Mouse (Mus musculus) myocyte (in vitro differentiated cells): ENCODE results near the gene Ttc17. TPM values are rescaled to one million over a fixed set of nuclear protein-coding genes. Genes with fewer than 3 reads are reported as not detected.

Experiments used
- H3K27me3 ChIP-seq: one replicate; pipeline ENCODE4 v1.6.1; 2011; ENCODE audit not compliant: control insufficient read depth, insufficient read depth, insufficient read length
- H3K36me3 ChIP-seq: one replicate; pipeline ENCODE4 v1.6.1; 2011; ENCODE audit not compliant: control insufficient read depth, insufficient read depth
- H3K4me2 ChIP-seq: one replicate; pipeline ENCODE4 v1.6.1; 2011; ENCODE audit warnings: low read depth, control low read depth
- H3K4me3 ChIP-seq: one replicate; pipeline ENCODE4 v1.5.1; 2011; ENCODE audit warnings: mild to moderate bottlenecking, control low read depth, moderate library complexity
- H3K79me2 ChIP-seq: one replicate; pipeline ENCODE4 v1.6.1; 2011; ENCODE audit not compliant: control insufficient read depth, insufficient read depth
- H3ac ChIP-seq: one replicate; pipeline ENCODE4 v1.6.1; 2011; ENCODE audit not compliant: control insufficient read depth, insufficient read length
- CEBPB ChIP-seq: IDR thresholded peaks from 2 replicates; pipeline ENCODE4 v1.6.1; 2011; ENCODE audit warnings: mild to moderate bottlenecking, moderate library complexity; ENCODE audit not compliant: poor library complexity, insufficient read depth, severe bottlenecking
- E2F4 ChIP-seq: IDR thresholded peaks from one replicate; pipeline ENCODE4 v1.6.1; 2011; ENCODE audit warnings: mild to moderate bottlenecking, control low read depth, moderate library complexity; ENCODE audit not compliant: insufficient read depth
- MAX ChIP-seq: IDR thresholded peaks from one replicate; pipeline ENCODE4 v1.6.1; 2011; ENCODE audit warnings: low read depth, mild to moderate bottlenecking, control low read depth
- MYOD1 ChIP-seq, 3 experiments: IDR thresholded peaks; one replicate each; pipeline ENCODE4 v1.6.1; 2011; ENCODE audit warnings: control low read depth in 2 of 3, low read depth in 2 of 3, mild to moderate bottlenecking in 2 of 3, moderate library complexity in 1 of 3; ENCODE audit not compliant: insufficient read length in 2 of 3, control insufficient read depth in 1 of 3
- MYOG ChIP-seq, 3 experiments: IDR thresholded peaks; one replicate each; pipeline ENCODE4 v1.6.1; 2011; ENCODE audit warnings: control low read depth in 2 of 3, low read depth in 2 of 3, mild to moderate bottlenecking in 2 of 3; ENCODE audit not compliant: insufficient read length in 2 of 3, control insufficient read depth in 1 of 3, insufficient read depth in 1 of 3
- POLR2A ChIP-seq: IDR thresholded peaks from one replicate; pipeline ENCODE4 v1.6.1; 2011; ENCODE audit warnings: low read depth, mild to moderate bottlenecking, control low read depth, moderate library complexity; ENCODE audit not compliant: insufficient read length
- POLR2AphosphoS2 ChIP-seq: IDR thresholded peaks from one replicate; pipeline ENCODE4 v1.6.1; 2011; ENCODE audit warnings: low read depth, control low read depth; ENCODE audit not compliant: insufficient read length
- REST ChIP-seq: IDR thresholded peaks from one replicate; pipeline ENCODE4 v1.6.1; 2011; ENCODE audit warnings: mild to moderate bottlenecking, control low read depth, moderate library complexity; ENCODE audit not compliant: insufficient read depth, insufficient read length
- SRF ChIP-seq: IDR thresholded peaks from one replicate; pipeline ENCODE4 v1.6.1; 2011; ENCODE audit warnings: low read depth; ENCODE audit not compliant: control insufficient read depth, insufficient read length
- TCF12 ChIP-seq: IDR thresholded peaks from one replicate; pipeline ENCODE4 v1.6.1; 2011; ENCODE audit warnings: mild to moderate bottlenecking, control low read depth; ENCODE audit not compliant: poor library complexity, insufficient read depth, severe bottlenecking
- TCF3 ChIP-seq: IDR thresholded peaks from one replicate; pipeline ENCODE4 v1.6.1; 2011; ENCODE audit warnings: low read depth, control low read depth; ENCODE audit not compliant: insufficient read length
- USF1 ChIP-seq: IDR thresholded peaks from one replicate; pipeline ENCODE4 v1.6.1; 2011; ENCODE audit warnings: low read depth, mild to moderate bottlenecking, control low read depth, moderate library complexity
- polyA plus RNA-seq: library from polyadenylated mRNA; unstranded; fragments of >200 nt; fragmentation: generic; extraction: Trizol; gene quantifications from one replicate; pipeline ENCODE4 v1.2.1, GENCODE M21; 2012; ENCODE audit warnings: missing spikeins

Gene Ttc17
- polyA plus RNA-seq, 1 experiment = 13.5 TPM

- TF ChIP-seq POLR2A (no peak), TCF3 (no peak), E2F4 (no peak), MYOG (IDR thresholded peaks at IDR 0.05; ENCODE audit: control insufficient read depth in 1 of 3, insufficient read depth in 1 of 3, insufficient read length in 2 of 3, low read depth in 2 of 3) (no peak), SRF (no peak), TCF12 (no peak), MYOD1 (IDR thresholded peaks at IDR 0.05; ENCODE audit: control insufficient read depth in 1 of 3, insufficient read length in 2 of 3, low read depth in 2 of 3) (no peak), REST (no peak), POLR2AphosphoS2 (no peak), USF1 (no peak), CEBPB (no peak), MAX (no peak)
- Histone ChIP-seq H3K4me3 (peak overlapping the region; percentile 84), H3K4me2 (peak overlapping the region; percentile 83), H3K27me3 (no peaks in the 10 kb centered on the region), H3K36me3 (no peaks in the 10 kb centered on the region), H3K79me2 (peaks cover 68% of the 10 kb centered on the region), H3ac (no peak overlapping the region)
These were observed 1.8 kb downstream of the Ttc17 start for GRCm38 (mm10) chr2:94404512-94405240.

GRCm38 (mm10) chr2:94402561-94402960 lies 3.9 kb downstream of the Ttc17 start:
- TF ChIP-seq E2F4 (no peak), TCF3 (no peak), SRF (no peak), CEBPB (no peak), POLR2A (no peak), POLR2AphosphoS2 (no peak), USF1 (no peak), TCF12 (no peak), MYOD1 (IDR thresholded peaks at IDR 0.05; ENCODE audit: control insufficient read depth in 1 of 3, insufficient read length in 2 of 3, low read depth in 2 of 3) (no peak), MAX (no peak), REST (no peak), MYOG (IDR thresholded peaks at IDR 0.05; ENCODE audit: control insufficient read depth in 1 of 3, insufficient read depth in 1 of 3, insufficient read length in 2 of 3, low read depth in 2 of 3) (no peak)
- H3ac ChIP-seq = no peak overlapping the region
- no peak overlapping the region for H3K4me3 ChIP-seq
- H3K4me2 ChIP-seq = no peak overlapping the region
- peaks cover 59% of the 10 kb centered on the region for H3K79me2 ChIP-seq
- no peaks in the 10 kb centered on the region for H3K36me3 ChIP-seq
- no peaks in the 10 kb centered on the region for H3K27me3 ChIP-seq

- Histone ChIP-seq H3K4me3 (no peak overlapping the region), H3K36me3 (no peaks in the 10 kb centered on the region), H3K4me2 (no peak overlapping the region), H3K27me3 (no peaks in the 10 kb centered on the region), H3K79me2 (peaks cover 58% of the 10 kb centered on the region), H3ac (no peak overlapping the region)
- no peak for TF ChIP-seq MYOD1 (IDR thresholded peaks at IDR 0.05; ENCODE audit: control insufficient read depth in 1 of 3, insufficient read length in 2 of 3, low read depth in 2 of 3)
- TF ChIP-seq TCF3 = no peak
- no peak for TF ChIP-seq TCF12
- no peak for TF ChIP-seq E2F4
- TF ChIP-seq MAX = no peak
- no peak for TF ChIP-seq SRF
- TF ChIP-seq POLR2A = no peak
- no peak for TF ChIP-seq POLR2AphosphoS2
- no peak for TF ChIP-seq REST
These were observed 4.4 kb downstream of the Ttc17 start for GRCm38 (mm10) chr2:94402096-94402495.

- H3K79me2 ChIP-seq = peaks cover 62% of the 10 kb centered on the region
- H3K27me3 ChIP-seq = no peaks in the 10 kb centered on the region
- no peaks in the 10 kb centered on the region for H3K36me3 ChIP-seq
- no peak overlapping the region for H3K4me3 ChIP-seq
- H3ac ChIP-seq = no peak overlapping the region
- H3K4me2 ChIP-seq = no peak overlapping the region
- no peak for TF ChIP-seq MAX
- no peak for TF ChIP-seq MYOD1 (IDR thresholded peaks at IDR 0.05; ENCODE audit: control insufficient read depth in 1 of 3, insufficient read length in 2 of 3, low read depth in 2 of 3)
- TF ChIP-seq POLR2AphosphoS2 = no peak
- no peak for TF ChIP-seq CEBPB
These were observed 5.5 kb downstream of the Ttc17 start for GRCm38 (mm10) chr2:94401006-94401405.
